Mouse (Mus musculus) spleen, embryonic (tissue): ENCODE results near the gene Olfr829.
"Not testable (repeated sequence)": the region's sequence is repeated elsewhere in the genome, so short reads cannot be mapped to it uniquely, and the experiment has no call there.

Experiments
- CTCF ChIA-PET: fragments of 350-600 bp; sonication (Branson Sonifier 250); formaldehyde crosslinking; loops from one replicate; lab custom pipeline; 2022; lab: Charles Lee

Olfr829 gene

DNA sequence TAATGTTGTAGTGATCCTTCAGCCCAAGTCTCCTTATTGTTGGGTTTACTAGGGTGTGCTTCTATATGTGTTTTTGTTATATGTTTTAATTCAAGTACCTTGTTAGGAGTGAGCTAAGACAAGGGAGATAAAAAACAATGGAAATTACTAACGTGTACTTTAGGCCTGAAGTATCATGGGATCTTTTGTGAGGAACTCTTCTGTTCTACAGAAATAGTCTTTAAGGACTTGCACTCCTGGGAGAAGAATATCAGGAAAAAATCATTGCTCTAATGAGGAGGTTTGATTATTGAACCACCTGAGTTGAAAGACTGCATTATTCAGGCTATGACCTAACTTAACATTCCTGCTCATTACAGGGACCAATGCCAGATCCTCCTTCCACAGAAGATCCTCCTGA is at the start of gene Olfr829:
Gene Olfr829 (plus strand): TSS at position 301 of the 400 bp plus-strand sequence.
- CTCF ChIA-PET, result no interaction called here

GRCm38 (mm10) chr9:18819426-18819825 is 35.3 kb upstream of the Olfr829 start, which contains the start of gene Olfr828:
Gene Olfr828 (minus strand): TSS chr9:18819526.
- CTCF ChIA-PET, result no interaction called here

- CTCF ChIA-PET, result no interaction called here
Measured at GRCm38 (mm10) chr9:18874393-18874792, 19.7 kb downstream of the Olfr829 start, which contains the start of gene Olfr830. Gene Olfr830 (plus strand): TSS chr9:18874693.

DNA sequence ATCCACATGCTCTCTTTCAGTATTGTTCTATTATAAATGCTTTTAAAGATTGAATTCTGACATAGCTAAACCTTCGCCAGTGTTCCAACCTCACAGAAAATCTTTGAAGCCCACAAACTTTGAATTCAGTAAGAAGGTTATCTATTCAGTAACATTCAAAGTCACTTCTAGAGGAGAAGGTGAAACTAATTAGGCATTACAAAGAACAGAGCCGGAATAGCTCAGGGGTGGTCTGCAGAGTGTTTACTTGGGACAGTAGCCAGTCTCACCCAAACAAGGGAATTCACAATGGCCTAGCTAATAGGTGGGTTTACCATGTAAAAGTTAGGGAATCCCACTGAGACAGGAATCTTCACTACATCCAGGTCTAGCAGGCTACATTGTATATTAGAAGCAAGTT is 53.0 kb downstream of the Olfr829 start:
- CTCF ChIA-PET, result not testable (repeated sequence)
